Mouse (Mus musculus) midbrain, embryonic 16.5 days (tissue): Measurements from ENCODE around the gene Cfap73. TPM values are rescaled to one million over a fixed set of nuclear protein-coding genes. Genes with fewer than 3 reads are reported as not detected.
A peak's percentile ranks its signal among the peaks of the same experiment; 100 is the strongest.

Experiments
- ATAC-seq: fragments of 200-750 bp; cut with Nextera tagmentation; 2 replicates; pipeline ENCODE4 v1.8.0; 2017; ENCODE audit warnings: moderate TSS enrichment
- H3K27ac ChIP-seq: fragments of 300-500 bp; sonication (generic); 2 replicates; pipeline ENCODE4 v1.5.1; 2014; ENCODE audit warnings: mild to moderate bottlenecking, low read length, mixed read lengths
- H3K27me3 ChIP-seq: fragments of 300-500 bp; sonication (generic); 2 replicates; pipeline ENCODE4 v1.6.1; 2014; ENCODE audit warnings: low read depth, low read length, mixed read lengths; ENCODE audit not compliant: control insufficient read depth, insufficient read depth
- H3K36me3 ChIP-seq: fragments of 300-500 bp; sonication (generic); 2 replicates; pipeline ENCODE4 v1.6.1; 2014; ENCODE audit warnings: mild to moderate bottlenecking, low read length, moderate library complexity, mixed read lengths; ENCODE audit not compliant: control insufficient read depth, insufficient read depth
- H3K4me1 ChIP-seq: fragments of 300-500 bp; sonication (generic); 2 replicates; pipeline ENCODE4 v1.6.1; 2014; ENCODE audit warnings: mild to moderate bottlenecking, low read length, mixed read lengths; ENCODE audit not compliant: control insufficient read depth, insufficient read depth
- H3K4me2 ChIP-seq: fragments of 300-500 bp; sonication (generic); 2 replicates; pipeline ENCODE4 v1.6.1; 2014; ENCODE audit warnings: mild to moderate bottlenecking, low read length, mixed read lengths
- H3K4me3 ChIP-seq: fragments of 300-500 bp; sonication (generic); 2 replicates; pipeline ENCODE4 v1.5.1; 2014; ENCODE audit warnings: low read depth, mild to moderate bottlenecking, low read length, moderate library complexity, mixed read lengths
- H3K9ac ChIP-seq: fragments of 300-500 bp; sonication (generic); 2 replicates; pipeline ENCODE4 v1.6.1; 2014; ENCODE audit warnings: low read depth, low read length, mixed read lengths
- H3K9me3 ChIP-seq: fragments of 300-500 bp; sonication (generic); replicated peaks from 2 replicates; pipeline ENCODE4 v1.6.1; 2014; ENCODE audit warnings: mild to moderate bottlenecking, low read length, mixed read lengths; ENCODE audit not compliant: control insufficient read depth, poor library complexity, severe bottlenecking
- WGBS: fragments of 180-500 bp; shearing (Covaris S2); extraction: QIAGEN DNeasy Blood & Tissue Kit; methylation state at CpG from one replicate; pipeline ENCODE4 v1.1.7; 2014; 5-methylcytosine and 5-hydroxymethylcytosine counted together
- polyA plus RNA-seq: library from polyadenylated mRNA; unstranded; fragments of >200 nt; fragmentation: Nextera tagmentation; extraction: Ambion mirVana; gene quantifications from 2 replicates; pipeline ENCODE4 v1.2.1, GENCODE M21; 2015

Gene Cfap73
- polyA plus RNA-seq, 1 experiment from 2014 or later, result 1.2 TPM

- H3K9ac ChIP-seq, result no peak overlapping the region
- 93% methylated on average over 12 of the region's 12 CpGs for WGBS
- no peaks in the 10 kb centered on the region for H3K27me3 ChIP-seq
- no peaks in the 10 kb centered on the region for H3K36me3 ChIP-seq
- no peak for ATAC-seq
- no peak overlapping the region for H3K4me2 ChIP-seq
- no peaks in the 10 kb centered on the region for H3K9me3 ChIP-seq
- H3K4me3 ChIP-seq, result no peak overlapping the region
- H3K4me1 ChIP-seq, result peaks cover 5% of the 10 kb centered on the region
- H3K27ac ChIP-seq, result no peak overlapping the region
These were observed 31.8 kb downstream of the Cfap73 start for GRCm38 (mm10) chr5:120602210-120602609.

- no peaks in the 10 kb centered on the region for H3K9me3 ChIP-seq
- no peaks in the 10 kb centered on the region for H3K27me3 ChIP-seq
- 62% methylated on average over 11 of the region's 11 CpGs for WGBS
- ATAC-seq, result no peak
- H3K27ac ChIP-seq, result no peak overlapping the region
- H3K36me3 ChIP-seq, result no peaks in the 10 kb centered on the region
- H3K4me3 ChIP-seq, result no peak overlapping the region
- no peak overlapping the region for H3K4me2 ChIP-seq
- peaks cover 5% of the 10 kb centered on the region for H3K4me1 ChIP-seq
- H3K9ac ChIP-seq, result no peak overlapping the region
These were observed 32.9 kb downstream of the Cfap73 start for GRCm38 (mm10) chr5:120600946-120601668.

- H3K4me3 ChIP-seq, result no peak overlapping the region
- no peak overlapping the region for H3K27ac ChIP-seq
- H3K4me2 ChIP-seq, result no peak overlapping the region
- H3K36me3 ChIP-seq, result no peaks in the 10 kb centered on the region
- no peaks in the 10 kb centered on the region for H3K4me1 ChIP-seq
- no peak for ATAC-seq
- no peaks in the 10 kb centered on the region for H3K27me3 ChIP-seq
- no peaks in the 10 kb centered on the region for H3K9me3 ChIP-seq
- no peak overlapping the region for H3K9ac ChIP-seq
- 95% methylated on average over 6 of the region's 6 CpGs for WGBS
These were observed 34.4 kb downstream of the Cfap73 start for GRCm38 (mm10) chr5:120599625-120600024.

- Histone ChIP-seq H3K4me2 (no peak overlapping the region), H3K9me3 (no peaks in the 10 kb centered on the region), H3K27me3 (no peaks in the 10 kb centered on the region), H3K36me3 (no peaks in the 10 kb centered on the region), H3K4me3 (no peak overlapping the region), H3K9ac (no peak overlapping the region), H3K4me1 (no peaks in the 10 kb centered on the region), H3K27ac (no peak overlapping the region)
- ATAC-seq, result no peak
- 93% methylated on average over 6 of the region's 6 CpGs for WGBS
These were observed 39.5 kb downstream of the Cfap73 start for GRCm38 (mm10) chr5:120594485-120594884.

- H3K9me3 ChIP-seq, result no peaks in the 10 kb centered on the region
- WGBS, result 74% methylated on average over 7 of the region's 7 CpGs
- no peak for ATAC-seq
- no peak overlapping the region for H3K4me2 ChIP-seq
- no peak overlapping the region for H3K4me3 ChIP-seq
- no peak overlapping the region for H3K27ac ChIP-seq
- no peaks in the 10 kb centered on the region for H3K27me3 ChIP-seq
- no peaks in the 10 kb centered on the region for H3K36me3 ChIP-seq
- peaks cover 10% of the 10 kb centered on the region for H3K4me1 ChIP-seq
- no peak overlapping the region for H3K9ac ChIP-seq
These were observed 41.9 kb downstream of the Cfap73 start for GRCm38 (mm10) chr5:120592141-120592540.

GRCm38 (mm10) chr5:120590356-120591010 lies 43.6 kb downstream of the Cfap73 start:
- WGBS, result 78% methylated on average over 16 of the region's 16 CpGs
- Histone ChIP-seq H3K9ac (no peak overlapping the region), H3K27me3 (no peaks in the 10 kb centered on the region), H3K4me1 (peaks cover 12% of the 10 kb centered on the region), H3K27ac (no peak overlapping the region), H3K9me3 (no peaks in the 10 kb centered on the region), H3K4me3 (no peak overlapping the region), H3K36me3 (no peaks in the 10 kb centered on the region), H3K4me2 (no peak overlapping the region)
- no peak for ATAC-seq

GRCm38 (mm10) chr5:120588569-120589094 lies 45.4 kb downstream of the Cfap73 start, which contains the start of the genes Tpcn1 and Iqcd:
Gene Tpcn1, minus strand, starts transcription at chr5:120588673.
Gene Iqcd, plus strand, starts transcription at chr5:120589016.
- no peaks in the 10 kb centered on the region for H3K27me3 ChIP-seq
- peak within 1 kb of the TSS; percentile 79 for H3K4me3 ChIP-seq
- H3K4me2 ChIP-seq, result peak within 1 kb of the TSS; percentile 99
- H3K36me3 ChIP-seq, result no peaks in the 10 kb centered on the region; the same call in 1 of the 2 replicates
- WGBS, result under 1% methylated on average over 34 of the region's 35 CpGs
- H3K27ac ChIP-seq, result peak within 1 kb of the TSS; percentile 77
- no peaks in the 10 kb centered on the region for H3K9me3 ChIP-seq
- H3K4me1 ChIP-seq, result peaks cover 12% of the 10 kb centered on the region
- peak within 1 kb of the TSS; percentile 92 for H3K9ac ChIP-seq
- peak; percentile 97 for ATAC-seq

GRCm38 (mm10) chr5:120587940-120588568 lies 46.0 kb downstream of the Cfap73 start:
- 3% methylated on average over 26 of the region's 29 CpGs for WGBS
- Histone ChIP-seq H3K4me2 (peak overlapping the region; percentile 99), H3K9me3 (no peaks in the 10 kb centered on the region), H3K4me3 (peak overlapping the region; percentile 79), H3K27me3 (no peaks in the 10 kb centered on the region), H3K27ac (peak overlapping the region; percentile 77), H3K36me3 (peaks cover 3% of the 10 kb centered on the region; the same call in 1 of the 2 replicates), H3K9ac (peak overlapping the region; percentile 92), H3K4me1 (peaks cover 12% of the 10 kb centered on the region)
- peak; percentile 4; the same call in 1 of the 2 replicates for ATAC-seq
